Mouse (Mus musculus) lung, postnatal 14 days (tissue): ENCODE measurements around the gene St3gal3.

Experiments used
- DNase-seq: peaks from one replicate; pipeline ENCODE4 v3.0.0; 2021

Gene St3gal3

DNA sequence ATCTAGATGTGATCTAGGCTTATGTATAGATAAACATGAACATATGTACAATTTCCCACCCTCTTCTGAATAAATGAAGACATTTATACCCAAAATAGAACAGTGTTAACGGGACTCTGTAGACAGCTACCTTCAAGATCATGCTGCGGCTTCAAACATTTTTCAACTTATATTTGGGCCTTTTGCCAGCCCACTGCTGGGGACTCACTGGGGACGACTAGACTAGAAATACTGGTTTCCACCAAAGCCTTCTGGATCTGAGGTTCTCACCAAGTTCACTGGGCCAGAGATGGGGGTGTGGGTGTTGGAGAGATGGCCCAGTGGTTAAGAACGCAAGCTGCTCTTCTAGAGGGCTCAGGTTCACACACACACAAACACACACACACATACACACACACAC lies 49.7 kb downstream of the St3gal3 start:
- DNase-seq = no peak

- peak; percentile 98 for DNase-seq
Observed at GRCm38 (mm10) chr4:118083217-118083951, 51.3 kb downstream of the St3gal3 start.

DNA sequence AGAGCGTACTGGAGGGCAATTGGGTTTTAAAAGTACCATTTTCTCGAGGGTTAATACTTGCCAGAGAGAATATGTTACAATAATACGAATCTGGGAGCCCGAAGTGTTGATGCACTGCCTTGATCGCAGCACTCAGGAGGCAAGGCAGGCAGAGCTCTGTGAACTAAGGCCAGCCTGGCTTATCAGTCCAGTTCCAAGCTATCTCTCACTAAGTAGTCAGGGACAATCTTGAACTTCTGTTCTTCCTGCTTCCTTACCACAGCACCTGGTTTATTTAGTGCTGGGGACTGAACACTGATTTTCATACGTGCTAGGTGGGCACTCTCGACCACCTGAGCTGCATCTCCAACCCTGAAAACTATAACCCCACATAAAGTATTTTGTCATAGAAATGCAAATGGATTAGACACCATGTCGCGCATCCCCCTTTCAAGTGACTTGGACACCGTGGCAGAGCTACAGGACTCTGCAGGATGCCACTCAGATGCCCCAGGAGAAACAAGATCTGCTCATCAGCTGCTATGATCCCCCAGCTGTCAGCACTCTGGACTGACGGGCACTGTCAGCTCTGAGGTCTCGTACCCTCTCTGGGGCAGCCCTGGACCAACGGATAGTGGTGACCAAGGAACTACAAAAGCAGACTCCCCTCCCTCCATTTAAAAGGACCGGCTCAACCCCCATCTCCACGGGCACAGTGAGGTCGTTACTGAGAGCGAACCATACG lies 52.9 kb downstream of the St3gal3 start:
- no peak for DNase-seq

DNA sequence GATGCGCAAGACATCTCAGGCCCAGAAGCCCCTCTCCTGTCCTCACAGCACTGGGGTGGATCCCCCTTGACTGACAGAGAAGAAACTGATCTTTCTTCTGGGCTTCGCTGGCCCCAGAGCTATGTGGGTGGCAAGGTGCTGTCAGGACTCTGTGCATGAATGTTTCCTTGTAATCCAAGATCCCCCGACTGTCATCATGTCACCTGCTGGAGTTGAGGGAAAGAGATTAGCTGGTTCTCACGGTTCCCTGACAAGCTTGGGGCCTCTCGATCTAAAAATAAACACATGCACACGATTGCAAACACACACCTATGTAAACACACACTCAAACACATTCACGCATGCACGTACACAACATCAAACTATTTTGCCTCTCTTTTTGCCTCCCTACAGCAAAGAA lies 54.2 kb downstream of the St3gal3 start:
- DNase-seq = no peak

GRCm38 (mm10) chr4:118079195-118079594 lies 55.5 kb downstream of the St3gal3 start:
- DNase-seq = no peak

GRCm38 (mm10) chr4:118078576-118078975 lies 56.1 kb downstream of the St3gal3 start:
- no peak for DNase-seq

DNA sequence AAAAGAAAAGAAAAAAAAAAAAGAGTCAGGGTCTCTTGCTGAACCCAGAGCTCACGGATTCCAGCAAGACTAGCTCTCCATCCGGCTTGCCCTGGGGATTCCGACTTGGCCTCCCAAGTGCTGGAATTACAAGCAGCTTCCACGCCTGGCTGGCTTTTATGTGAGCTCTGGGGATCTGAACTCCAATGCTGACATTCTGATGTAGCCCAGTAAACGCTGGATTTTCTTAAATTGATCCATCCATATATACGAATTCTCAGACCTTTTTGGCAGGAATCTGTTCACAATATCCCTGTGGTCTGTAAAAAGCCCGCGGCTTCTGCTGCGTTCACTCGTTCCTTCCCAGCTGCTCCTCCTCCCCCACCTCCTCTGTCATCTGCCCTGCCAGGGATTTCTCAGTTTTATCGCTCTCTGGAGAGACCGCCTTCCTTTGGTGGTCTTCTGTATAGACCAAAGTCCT lies 57.4 kb downstream of the St3gal3 start:
- DNase-seq = no peak

GRCm38 (mm10) chr4:118076648-118077047 lies 58.1 kb downstream of the St3gal3 start:
- no peak for DNase-seq

GRCm38 (mm10) chr4:118075343-118075742 lies 59.4 kb downstream of the St3gal3 start:
- no peak for DNase-seq

DNA sequence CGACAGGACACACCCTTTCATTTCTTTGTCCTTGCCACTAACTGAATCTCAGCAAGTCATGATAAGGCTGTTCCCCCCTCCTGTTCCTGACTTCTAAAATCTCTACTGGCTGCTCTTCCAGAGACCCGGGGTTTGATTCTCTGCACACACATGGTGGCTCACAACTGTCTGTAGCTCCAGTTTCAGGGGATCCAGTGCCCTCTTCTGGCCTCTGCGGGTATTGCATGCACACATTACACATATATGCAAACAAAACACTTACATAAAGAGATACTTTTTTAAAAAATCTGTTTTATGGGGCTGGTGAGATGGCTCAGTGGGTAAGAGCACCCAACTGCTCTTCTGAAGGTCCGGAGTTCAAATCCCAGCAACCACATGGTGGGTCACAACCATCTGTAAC lies 60.5 kb downstream of the St3gal3 start:
- DNase-seq = no peak

DNA sequence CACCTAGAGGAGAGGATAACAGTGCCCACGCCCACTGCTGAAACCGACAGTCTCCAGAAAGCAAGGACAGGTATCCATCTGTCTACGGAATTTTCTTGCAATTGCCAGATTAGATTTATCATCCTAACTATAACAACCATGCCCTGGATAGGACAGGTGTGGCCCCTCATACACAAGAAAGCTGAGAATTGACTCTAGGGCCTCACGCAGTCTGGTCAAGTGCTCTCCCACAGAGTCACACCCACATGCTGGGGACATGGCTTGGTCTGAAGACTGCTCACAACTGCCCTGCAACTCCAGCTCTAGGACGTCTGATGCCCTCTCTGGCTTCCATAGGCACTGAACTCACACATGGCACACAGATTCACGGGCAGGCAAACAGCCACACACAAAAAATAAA lies 61.6 kb downstream of the St3gal3 start:
- DNase-seq = no peak

GRCm38 (mm10) chr4:118071891-118072290 lies 62.8 kb downstream of the St3gal3 start:
- DNase-seq = no peak

DNA sequence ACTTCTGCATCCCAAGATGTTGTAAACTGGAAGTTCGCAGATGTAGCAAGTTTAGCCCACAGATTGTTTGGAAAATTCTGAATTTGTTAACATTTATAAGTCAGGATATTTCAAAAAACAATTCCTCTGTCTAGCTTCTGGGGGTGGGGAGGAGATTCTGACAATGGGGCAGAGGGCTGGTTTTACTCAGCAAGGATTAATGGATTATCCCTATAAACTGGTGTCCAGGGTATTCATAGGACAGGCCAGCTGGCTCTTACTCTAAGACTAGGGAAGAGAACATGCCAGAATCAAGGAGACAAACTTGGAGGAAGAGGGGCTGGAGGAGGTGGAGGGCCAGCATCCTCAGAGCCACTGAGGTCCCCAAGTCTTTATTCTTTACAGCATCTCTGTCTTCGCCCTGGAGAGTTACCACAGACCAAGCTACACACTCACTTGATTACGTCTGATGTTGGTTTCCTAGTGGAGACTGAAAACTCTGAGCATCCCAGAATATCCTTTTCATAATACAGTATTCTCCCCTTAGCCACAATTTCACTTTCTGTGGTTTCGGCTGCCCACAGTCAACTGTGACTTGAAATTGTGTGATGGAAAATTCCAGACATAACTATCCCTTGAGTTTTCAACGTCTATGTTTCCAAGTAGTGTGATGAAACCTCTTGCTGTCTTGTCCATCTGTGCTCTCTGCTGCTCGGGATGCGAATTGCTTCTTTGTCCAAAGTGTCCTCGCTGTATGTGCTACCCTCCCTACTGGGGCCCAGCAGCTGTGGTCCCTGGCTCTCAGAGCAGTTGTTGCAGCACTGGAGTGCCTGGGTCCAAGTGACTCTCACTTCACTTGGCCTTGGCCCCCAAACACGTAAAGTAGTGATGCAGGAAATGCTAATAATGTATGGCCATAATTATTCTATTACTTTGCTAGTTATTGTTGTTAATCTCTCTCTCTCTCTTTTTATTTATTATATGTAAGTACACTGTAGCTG lies 64.2 kb downstream of the St3gal3 start:
- no peak for DNase-seq

- no peak for DNase-seq
Observed at GRCm38 (mm10) chr4:118061809-118062463, 72.8 kb downstream of the St3gal3 start.

DNA sequence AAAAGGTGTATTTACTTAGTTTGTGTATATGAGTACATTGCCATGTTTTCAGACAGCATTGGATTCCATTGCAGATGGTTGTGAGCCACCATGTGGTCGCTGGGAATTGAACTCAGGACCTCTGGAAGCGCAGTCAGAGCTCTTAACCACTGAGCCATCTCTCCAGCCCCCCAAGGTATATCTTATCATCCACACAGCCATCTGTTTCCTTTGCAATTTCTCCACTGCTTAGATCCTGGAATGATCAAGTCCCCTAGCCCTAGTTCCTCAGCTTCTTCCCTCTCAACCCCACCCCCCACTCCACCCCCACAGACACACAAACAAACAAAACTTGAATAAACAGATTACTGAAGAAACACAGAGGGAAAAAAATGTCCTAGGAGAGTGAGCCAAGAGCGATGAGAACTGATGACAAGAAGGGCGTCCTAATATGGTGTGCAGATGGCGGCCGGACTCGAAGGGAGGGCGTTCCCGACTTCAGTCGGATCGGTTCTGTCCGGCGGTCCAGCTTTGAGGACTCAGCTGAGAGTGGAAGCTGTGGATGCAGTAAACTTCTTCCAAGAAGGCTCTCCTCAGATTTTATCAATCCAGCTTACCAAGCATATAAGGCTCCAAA lies 73.7 kb downstream of the St3gal3 start:
- DNase-seq = peak; percentile 51

GRCm38 (mm10) chr4:118059816-118060475 lies 74.8 kb downstream of the St3gal3 start:
- no peak for DNase-seq

GRCm38 (mm10) chr4:118058116-118058677 lies 76.5 kb downstream of the St3gal3 start:
- peak; percentile 55 for DNase-seq

DNA sequence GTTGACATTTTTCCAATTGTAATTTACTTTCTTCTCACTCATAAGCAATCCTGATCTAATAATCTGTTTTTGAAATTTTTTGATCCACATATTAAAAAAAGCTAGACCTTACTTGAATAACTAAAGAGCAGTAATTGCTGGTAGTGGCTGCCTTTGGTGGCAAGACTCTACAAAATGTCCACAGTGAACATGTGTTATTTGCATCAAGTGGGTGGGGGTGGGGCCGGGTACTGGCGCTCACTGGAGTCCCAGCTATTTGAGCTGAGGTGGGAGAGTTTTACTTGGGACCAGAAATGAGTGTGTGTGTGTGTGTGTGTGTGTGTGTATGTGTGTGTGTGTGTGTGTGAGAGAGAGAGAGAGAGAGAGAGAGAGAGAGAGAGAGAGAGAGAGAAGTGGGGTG lies 77.6 kb downstream of the St3gal3 start:
- DNase-seq = no peak

DNA sequence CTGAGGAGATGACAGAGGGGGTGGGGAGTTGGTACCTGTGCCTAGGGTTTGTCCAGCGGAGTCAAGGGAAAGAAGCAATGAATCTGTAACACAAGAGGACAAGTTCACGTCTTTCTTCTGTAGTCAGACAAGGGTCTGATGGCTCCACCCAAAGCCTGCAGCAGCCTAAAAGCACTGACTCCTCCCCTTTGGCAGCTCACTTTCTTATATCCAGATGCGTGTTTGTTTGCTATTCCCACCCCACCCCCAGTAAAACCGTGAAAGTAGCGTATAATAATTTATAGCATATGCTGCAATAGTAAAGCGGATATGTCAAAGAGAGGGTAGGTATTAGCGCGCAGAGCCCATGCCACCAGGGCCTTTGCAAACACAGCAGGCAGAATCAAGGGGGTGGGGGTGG lies 80.1 kb downstream of the St3gal3 start:
- no peak for DNase-seq

- DNase-seq = no peak
Observed at GRCm38 (mm10) chr4:118053904-118054303, 80.8 kb downstream of the St3gal3 start.

DNA sequence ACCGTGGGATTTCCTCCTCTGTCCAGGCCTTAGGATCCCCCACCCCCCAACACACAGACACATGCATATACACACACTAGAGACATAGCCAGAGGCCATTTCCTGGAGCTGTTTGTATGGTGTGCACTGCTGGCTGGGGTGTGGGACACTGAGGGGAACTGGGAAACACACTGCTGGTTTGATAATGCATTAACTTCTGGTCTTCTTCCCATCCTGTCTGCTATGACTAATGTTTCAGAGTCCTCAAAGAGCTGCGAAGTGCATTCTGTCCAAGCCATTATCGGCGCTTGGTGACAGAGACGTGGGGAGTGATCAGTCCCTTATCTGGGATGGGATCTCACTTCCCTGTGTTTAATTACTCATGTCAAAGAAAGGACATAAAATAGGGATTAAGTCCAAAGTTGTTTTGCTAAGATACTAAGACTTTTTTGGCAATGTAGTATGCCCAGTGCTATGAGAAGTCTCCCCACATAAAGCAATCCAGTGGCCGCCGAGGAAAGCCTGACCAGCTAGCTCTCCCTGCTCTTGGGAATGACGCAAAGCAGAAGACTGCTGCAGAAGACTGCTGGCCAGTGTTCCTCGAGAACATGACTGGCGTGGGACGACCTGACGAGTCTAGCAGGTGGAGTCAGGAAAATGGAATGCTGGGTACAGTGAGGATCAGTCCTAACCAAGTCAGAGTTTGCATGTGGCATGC lies 85.0 kb downstream of the St3gal3 start:
- no peak for DNase-seq
